Mouse (Mus musculus) layer of hippocampus, adult 9-11 months (tissue): ENCODE results near the gene Ttc23.

Experiments used
- DNase-seq: peaks from one replicate; pipeline ENCODE4 v3.0.0; 2022

Gene Ttc23

DNA sequence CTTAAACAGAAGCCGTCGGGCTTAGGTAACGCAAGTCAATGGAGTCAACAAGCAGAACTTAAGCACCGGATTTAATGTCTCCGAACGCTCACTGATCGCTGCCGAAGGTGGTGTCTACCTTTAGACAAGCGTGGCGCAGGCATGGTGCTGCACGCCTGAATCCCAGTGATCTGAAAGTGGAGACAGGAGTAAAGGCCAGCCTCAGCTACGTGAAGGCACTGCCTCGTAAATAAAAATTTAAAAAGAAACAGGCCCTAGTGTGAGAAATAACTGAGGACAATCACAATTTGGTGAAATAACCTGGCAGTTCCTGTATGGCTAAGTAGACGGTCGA is 1.6 kb upstream of the Ttc23 start:
- no peak for DNase-seq

DNA sequence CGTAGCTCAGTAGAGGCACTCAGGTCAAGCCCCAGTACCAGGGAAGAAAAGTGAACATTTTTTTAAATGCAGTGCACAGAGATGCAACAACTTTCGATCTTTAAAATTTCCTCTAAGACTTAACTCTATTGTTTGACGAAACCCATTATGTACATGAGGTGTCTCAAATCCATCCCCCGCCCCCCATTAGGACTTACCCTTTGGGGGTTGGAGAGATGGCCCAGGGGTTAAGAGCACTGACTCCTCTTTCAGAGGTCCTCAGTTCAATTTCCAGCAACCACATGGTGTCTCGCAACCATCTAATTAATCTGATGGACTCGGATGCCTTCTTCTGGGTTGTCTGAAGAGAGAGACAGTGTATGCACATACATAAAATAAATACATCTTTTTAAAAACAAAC is 1.1 kb upstream of the Ttc23 start:
- no peak for DNase-seq

GRCm38 (mm10) chr7:67648376-67648775 is 1.2 kb downstream of the Ttc23 start:
- DNase-seq: no peak

GRCm38 (mm10) chr7:67652211-67652610 is 5.0 kb downstream of the Ttc23 start:
- DNase-seq: no peak

GRCm38 (mm10) chr7:67654668-67655067 is 7.5 kb downstream of the Ttc23 start:
- no peak for DNase-seq

- DNase-seq: no peak
These were observed 8.0 kb downstream of the Ttc23 start for GRCm38 (mm10) chr7:67655186-67655585.

- DNase-seq: no peak
These were observed 10.9 kb downstream of the Ttc23 start for GRCm38 (mm10) chr7:67658110-67658509.

- no peak for DNase-seq
These were observed 15.2 kb downstream of the Ttc23 start for GRCm38 (mm10) chr7:67662424-67662823.

- no peak for DNase-seq
These were observed 16.9 kb downstream of the Ttc23 start for GRCm38 (mm10) chr7:67663981-67664694.

DNA sequence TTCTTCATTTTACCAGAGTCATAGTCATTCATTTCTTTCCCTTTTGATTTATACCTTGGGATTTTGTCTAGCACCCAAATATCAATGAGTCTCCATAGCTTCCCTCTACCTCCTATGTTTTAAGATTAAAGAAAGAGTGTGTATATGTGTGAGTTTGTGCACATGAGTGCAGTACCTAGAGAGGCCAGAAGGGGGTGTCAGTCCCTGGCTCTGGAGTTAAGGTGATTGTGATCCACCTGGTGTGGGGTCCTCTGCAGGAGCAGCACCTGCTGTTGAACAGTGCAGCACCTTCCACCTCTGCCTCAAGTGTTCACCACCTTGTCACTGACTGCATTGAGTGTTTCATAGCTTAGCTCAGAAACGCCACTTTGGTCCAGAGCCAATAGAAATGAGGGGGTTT is 23.8 kb downstream of the Ttc23 start:
- DNase-seq: no peak

GRCm38 (mm10) chr7:67672650-67673049 is 25.4 kb downstream of the Ttc23 start:
- peak; percentile 89 for DNase-seq

DNA sequence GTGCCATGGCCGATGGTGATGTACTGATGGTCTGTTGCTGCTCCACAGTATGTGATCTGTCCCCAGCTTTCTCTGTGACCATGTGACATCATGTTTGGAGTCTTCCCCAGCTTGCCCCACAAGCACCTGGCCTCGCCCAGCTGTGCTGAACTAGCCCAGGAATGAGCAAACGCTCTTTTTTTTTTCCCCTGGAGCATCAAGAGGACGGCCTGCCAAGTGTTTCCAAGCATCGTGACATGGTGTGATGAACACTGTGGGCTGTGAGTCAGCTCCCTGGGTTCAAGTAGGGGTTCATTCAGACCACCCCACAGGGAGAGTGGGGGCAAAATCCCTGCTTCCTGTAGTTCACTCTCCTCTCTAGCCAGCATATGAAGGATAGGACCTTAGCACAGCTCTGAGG is 26.4 kb downstream of the Ttc23 start:
- DNase-seq: no peak

DNA sequence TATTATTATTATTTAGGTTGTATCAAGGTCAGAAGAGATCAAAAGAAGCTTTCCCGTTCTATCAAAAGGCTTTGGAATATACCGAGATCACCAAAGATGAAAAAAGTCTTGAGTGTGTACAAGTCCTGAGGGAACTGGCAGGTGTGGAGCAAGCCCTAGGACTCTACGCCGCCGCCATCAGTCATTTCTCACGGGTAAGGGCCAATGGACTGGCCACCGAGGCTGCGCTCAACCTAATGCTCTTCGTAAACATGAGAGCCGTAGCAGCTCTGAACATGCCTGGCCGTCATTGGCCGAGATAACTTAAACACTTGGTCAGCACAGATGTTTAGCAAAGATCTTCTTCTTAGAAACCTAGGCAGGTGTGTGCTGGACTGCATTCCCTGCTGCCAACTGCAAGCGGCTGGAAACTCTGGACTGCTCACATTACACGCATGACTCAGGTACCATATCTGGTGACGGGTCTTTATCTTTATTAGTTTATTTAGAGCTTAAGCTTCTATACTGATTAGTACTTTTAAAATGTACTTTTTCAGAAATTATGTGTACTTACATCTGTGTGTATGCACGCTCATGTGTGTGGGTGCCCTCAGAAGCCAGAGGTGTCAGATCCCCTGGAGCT is 31.8 kb downstream of the Ttc23 start:
- no peak for DNase-seq

- no peak for DNase-seq
These were observed 33.9 kb downstream of the Ttc23 start for GRCm38 (mm10) chr7:67681078-67681477.

GRCm38 (mm10) chr7:67683006-67683405 is 35.8 kb downstream of the Ttc23 start:
- no peak for DNase-seq

DNA sequence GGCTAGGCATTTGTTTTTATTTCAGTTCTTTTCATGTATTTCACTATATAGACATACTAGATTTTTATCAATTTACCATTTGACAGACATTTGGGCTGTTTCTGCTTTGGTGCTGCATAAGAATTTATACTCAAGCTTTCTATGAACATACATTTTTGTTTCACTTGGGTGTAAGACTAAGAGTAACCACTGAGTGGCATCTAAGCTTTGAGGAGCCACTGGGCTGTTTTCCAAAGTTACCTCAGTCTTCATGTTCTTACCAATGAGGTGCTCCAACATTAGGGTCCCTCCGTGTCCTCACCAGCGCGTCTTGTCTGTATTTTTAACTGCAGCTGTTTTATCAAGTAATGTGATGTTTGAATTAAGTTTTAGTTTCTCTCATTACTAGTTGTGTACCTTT is 39.3 kb downstream of the Ttc23 start:
- DNase-seq: no peak

DNA sequence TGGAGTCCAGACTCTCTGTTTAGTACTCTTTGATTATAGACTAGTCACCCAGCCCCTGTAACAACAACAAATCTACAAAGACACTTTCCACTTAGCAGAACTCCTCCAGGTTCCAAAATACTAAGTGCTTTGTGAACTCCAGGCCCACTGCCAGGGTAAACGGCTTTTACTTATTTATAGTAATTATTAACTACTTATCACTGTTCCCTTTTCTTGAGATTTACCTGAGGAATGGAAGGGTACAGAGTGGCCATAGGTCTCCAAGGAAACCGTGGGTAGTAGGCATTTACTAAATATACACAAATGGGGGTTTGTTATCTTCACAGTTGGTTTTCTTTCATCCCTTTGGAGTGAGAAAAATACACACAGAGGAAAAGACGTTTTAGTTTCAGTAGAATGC is 41.1 kb downstream of the Ttc23 start:
- no peak for DNase-seq

GRCm38 (mm10) chr7:67689793-67690192 is 42.6 kb downstream of the Ttc23 start:
- no peak for DNase-seq

GRCm38 (mm10) chr7:67691036-67691435 is 43.8 kb downstream of the Ttc23 start:
- DNase-seq: no peak

- no peak for DNase-seq
These were observed 44.9 kb downstream of the Ttc23 start for GRCm38 (mm10) chr7:67692141-67692540.

- DNase-seq: no peak
These were observed 45.8 kb downstream of the Ttc23 start for GRCm38 (mm10) chr7:67692791-67693538.

DNA sequence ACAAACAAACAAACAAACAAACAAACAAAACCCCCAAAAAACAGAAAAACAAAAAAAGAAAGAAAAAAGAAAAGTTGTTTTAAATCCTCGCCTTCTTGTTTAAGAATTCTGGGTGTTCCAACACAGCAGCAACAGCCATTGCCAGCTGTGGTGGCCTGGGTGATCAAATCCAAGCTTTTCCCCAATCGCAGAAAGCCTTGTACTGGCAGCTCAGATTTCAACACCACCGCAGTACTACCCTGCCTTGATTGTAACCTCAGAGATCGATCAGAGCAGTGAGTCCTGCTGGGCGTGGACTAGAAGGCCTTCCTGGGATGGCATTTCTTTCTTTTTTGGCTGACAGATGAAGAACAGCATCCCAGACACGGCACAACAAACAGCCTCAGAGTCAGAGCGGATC is 48.7 kb downstream of the Ttc23 start:
- no peak for DNase-seq

DNA sequence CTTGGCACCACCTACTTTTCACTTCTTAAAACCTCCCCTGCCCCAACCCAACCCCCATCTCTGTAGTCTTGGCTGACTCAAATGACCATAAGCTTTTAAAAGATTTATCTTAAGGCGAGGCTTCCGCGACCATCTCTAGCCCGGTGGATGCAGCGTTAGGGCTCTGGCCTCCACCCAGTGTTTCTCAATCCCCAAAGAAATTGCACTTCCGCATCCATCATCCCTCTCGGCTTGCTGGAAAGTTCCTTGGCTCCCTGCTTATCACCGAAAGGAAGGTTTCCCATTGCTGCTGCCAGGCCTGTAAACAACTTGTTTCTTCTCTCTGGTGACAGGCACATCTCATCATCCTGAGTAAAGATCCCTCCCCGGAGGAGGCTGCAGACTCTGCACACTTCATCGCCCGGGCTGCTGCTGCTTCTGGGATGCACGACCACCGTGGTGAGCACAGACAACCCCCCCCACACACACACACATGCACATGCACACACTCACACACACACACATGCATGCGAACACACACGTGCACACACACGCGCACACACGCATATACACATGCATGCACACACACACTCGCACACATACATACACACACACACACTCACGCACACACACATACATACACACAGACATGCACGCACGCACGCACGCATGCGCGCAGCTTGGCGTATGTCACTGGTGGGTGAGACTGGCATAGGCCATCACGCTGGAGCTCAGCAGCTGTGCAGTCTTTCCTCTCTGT is 50.9 kb downstream of the Ttc23 start:
- no peak for DNase-seq

GRCm38 (mm10) chr7:67699301-67699700 is 52.1 kb downstream of the Ttc23 start:
- DNase-seq: no peak
